Mouse (Mus musculus): ENCODE data around the gene Fibin. TPM values are rescaled to one million over a fixed set of nuclear protein-coding genes. Genes with fewer than 3 reads are reported as not detected.

The Fibin gene
- polyA plus RNA-seq (2012; ENCODE audit: insufficient read depth, insufficient read length, missing spikeins): 5.9 and 6.3 TPM in 2 replicates

DNA sequence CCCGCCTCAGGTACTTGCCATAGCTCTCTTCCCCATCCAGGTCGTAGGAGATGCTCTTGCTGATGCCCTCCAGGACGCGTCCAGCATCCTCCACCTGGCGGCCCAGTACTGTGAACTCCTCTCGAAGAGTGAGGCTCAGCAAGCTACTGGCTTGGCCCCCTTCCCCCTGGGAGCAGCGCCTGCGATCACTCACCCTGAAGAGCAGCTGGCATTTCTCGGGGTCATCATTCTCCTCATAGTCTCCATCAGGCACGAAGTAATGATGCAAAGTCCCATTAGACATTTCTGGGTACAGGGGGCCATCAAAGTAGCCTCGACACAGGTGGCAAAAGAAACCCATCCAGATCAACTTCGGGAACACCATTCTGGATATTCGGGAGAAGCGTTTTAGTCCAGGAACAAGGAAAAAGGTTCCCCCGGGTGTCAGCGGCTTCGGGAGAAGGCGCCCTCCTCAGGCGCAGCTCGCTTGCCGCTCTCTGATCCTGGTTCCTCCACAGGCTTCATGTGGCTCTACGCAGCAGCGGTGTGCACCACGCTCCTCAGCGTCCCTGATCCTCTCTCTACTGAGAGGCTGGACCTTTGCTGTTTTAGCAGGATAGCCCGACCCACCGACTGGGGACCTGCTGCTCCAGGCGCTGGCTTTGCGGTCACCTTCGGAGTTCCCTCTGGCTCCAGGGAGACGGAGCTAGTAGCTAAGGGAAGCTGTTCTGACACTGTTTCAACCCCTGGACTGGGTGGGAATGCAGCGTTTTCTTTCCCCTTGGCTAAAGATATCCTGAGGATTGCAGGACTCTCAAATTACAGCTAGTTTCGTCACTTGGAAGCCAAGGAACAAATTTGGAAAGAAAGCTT, at the start of gene Fibin:
TSS of gene Fibin (minus strand) at position 752 of the 852 bp plus-strand sequence.
- H3K27ac ChIP-seq (replicated peaks; ENCODE audit: low read depth, low read length): peak within 1 kb of the TSS; percentile 84
- H3K4me1 ChIP-seq (ENCODE audit: control insufficient read depth, insufficient read depth, insufficient read length, low read length): peaks cover 4% of the 10 kb centered on the region; the same call in 1 of the 2 replicates
- peak within 1 kb of the TSS; percentile 76 for H3K4me3 ChIP-seq (ENCODE audit: insufficient read depth, low read depth, low read length)

DNA sequence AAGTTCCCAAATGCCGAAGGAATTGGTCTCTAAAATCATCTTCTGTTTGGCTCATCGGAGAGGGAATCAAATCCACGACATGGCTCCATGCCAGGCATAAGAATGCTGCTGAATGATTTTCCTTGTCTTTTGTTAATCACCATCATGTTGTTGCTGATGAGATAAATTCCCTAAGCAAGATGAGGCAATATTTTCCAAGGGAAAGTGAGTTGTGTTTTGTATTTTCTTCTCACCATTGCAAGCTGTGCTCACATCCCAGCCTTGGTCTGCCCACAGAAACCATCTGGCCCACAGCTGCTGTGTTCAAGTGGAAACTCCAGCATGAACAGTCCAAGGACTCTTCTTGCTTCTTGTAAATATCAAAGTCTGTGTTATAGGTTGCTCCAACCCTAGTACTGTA, 48.4 kb upstream of the Fibin start:
- no peak overlapping the region for H3K4me3 ChIP-seq (ENCODE audit: insufficient read depth, low read depth, low read length)
- no peaks in the 10 kb centered on the region for H3K4me1 ChIP-seq (ENCODE audit: control insufficient read depth, insufficient read depth, insufficient read length, low read length)
- no peak overlapping the region for H3K27ac ChIP-seq (replicated peaks; ENCODE audit: low read depth, low read length)

DNA sequence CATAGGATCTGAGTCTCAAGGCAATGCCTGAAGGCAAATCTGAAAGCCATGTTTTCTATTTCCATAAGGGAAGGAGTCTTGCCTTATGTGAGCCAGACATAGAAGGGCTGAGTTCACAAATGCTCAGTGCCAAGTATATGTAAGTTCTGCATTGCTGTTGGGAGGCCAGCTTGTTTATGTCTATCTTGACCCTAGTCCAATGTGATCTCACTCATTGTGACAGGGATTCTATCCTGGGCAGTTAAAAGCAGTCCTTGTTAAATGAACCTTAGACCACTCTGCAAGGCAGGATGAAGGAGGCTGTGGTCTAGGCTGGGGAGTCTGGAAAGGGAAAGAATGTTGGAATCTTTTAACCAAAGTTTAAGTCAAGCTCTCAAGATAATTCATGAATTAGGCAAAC, 45.8 kb upstream of the Fibin start:
- H3K4me1 ChIP-seq (ENCODE audit: control insufficient read depth, insufficient read depth, insufficient read length, low read length): no peaks in the 10 kb centered on the region
- no peak overlapping the region for H3K4me3 ChIP-seq (ENCODE audit: insufficient read depth, low read depth, low read length)
- H3K27ac ChIP-seq (replicated peaks; ENCODE audit: low read depth, low read length): no peak overlapping the region

DNA sequence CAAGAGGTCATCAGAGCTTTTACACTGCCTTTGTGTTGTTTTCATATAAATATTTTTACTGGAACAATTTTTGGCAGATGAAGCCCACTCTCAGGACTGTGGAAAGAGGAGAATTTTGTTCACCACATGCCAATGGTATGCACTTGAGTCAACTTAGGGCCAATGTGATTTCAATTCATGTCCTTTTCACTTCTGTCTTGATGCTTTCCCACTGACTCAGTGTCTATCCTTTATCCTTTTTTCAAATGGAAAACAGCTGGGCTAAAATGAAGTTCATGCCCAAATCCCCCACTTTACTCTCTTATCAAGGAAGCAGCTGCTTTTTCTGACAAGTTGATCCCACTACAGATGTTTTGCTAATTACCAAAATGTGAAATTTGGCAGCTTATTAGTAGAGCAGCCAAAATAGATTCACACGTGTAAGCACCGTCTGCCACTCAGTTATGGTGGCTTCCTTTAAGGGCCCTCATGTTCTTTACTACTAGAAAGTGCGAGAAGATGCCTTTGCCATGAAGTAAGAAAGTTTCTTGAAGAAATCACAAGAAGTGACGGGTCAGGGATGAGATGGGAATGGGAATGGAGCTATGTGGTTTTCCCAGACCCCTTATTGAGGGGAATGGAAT, 29.8 kb upstream of the Fibin start:
- Histone ChIP-seq H3K4me1 (ENCODE audit: control insufficient read depth, insufficient read depth, insufficient read length, low read length) (peaks cover 2% of the 10 kb centered on the region; the same call in 1 of the 2 replicates), H3K4me3 (ENCODE audit: insufficient read depth, low read depth, low read length) (no peak overlapping the region), H3K27ac (replicated peaks; ENCODE audit: low read depth, low read length) (0 out of 2 replicates have a peak overlapping the region, but pooled peaks have one; percentile 1)

DNA sequence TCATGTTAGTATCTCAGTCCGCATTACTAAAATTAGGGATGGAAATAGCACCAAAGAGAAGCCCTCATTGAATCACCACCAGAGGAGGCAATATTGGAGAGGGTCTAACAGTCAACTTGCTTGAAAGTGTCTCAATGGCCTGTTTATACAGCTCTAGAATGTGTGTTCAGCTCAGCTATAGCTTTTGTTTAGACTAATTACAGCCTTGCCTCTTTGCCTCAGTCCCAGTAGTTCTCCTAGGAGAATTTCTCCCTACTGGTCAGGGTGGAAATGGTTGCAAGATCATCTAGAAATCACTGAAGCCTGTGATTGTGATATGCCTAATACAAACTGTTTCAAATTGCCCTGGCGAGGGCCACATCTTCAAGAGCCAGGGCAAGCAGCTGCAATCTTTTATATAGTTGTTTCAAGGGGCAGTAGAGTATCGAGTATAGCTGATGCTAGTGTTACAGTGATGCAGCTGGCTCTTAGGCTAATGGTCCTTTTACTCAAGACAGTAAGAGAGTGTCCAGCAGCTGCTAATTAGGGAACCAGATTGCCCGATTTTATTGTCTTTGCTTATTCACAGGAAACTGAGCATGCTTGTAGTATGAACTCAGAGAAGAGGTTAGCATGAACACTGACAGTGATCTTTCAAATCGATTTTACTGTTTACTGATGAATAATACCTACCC, 27.9 kb upstream of the Fibin start:
- Histone ChIP-seq H3K4me3 (ENCODE audit: insufficient read depth, low read depth, low read length) (no peak overlapping the region), H3K4me1 (ENCODE audit: control insufficient read depth, insufficient read depth, insufficient read length, low read length) (peaks cover 2% of the 10 kb centered on the region; the same call in 1 of the 2 replicates), H3K27ac (replicated peaks; ENCODE audit: low read depth, low read length) (no peak overlapping the region)

DNA sequence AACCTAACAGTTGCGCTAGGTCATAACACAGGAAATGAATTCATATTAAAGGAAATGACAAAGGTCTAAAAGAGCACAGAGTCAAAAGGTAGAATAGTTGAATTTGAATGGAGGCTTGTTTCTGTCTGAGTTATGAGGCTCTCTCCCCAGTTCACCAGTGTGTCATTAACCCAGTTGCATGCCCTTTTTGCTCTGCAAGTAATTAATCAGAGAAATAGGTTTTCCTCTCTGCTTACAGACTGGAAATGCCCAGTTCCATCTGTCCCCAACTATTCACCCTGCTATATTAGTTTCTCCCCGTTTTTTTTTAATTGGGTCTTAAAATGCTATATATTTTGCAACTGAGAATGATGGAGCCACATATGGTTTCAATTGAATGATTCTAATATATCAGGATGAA, 16.8 kb upstream of the Fibin start:
- Histone ChIP-seq H3K27ac (replicated peaks; ENCODE audit: low read depth, low read length) (no peak overlapping the region), H3K4me3 (ENCODE audit: insufficient read depth, low read depth, low read length) (no peak overlapping the region)

DNA sequence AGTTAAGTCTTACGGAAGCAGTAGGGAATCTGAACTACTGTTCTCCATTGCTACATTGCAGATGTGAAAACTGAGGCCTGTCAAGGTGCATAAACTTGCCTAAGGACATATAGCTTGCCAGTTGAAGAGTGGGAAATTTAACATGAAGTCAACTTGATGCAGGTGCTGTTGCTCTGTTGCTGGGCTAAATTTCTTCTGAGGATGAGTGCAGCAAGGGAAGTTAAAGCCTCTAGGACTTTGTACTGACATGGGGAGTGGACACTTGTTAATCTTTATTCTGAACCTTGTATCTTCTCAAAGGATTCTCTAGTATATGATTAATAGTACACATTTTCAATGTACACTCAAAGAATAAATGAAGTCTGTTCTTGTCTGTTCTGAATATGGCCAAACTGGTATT, 13.7 kb upstream of the Fibin start:
- Histone ChIP-seq H3K27ac (replicated peaks; ENCODE audit: low read depth, low read length) (no peak overlapping the region), H3K4me1 (ENCODE audit: control insufficient read depth, insufficient read depth, insufficient read length, low read length) (no peaks in the 10 kb centered on the region)

More for the DNA sequence above, 16.8 kb upstream of the Fibin start:
- no peaks in the 10 kb centered on the region for H3K4me1 ChIP-seq (ENCODE audit: control insufficient read depth, insufficient read depth, insufficient read length, low read length)

DNA sequence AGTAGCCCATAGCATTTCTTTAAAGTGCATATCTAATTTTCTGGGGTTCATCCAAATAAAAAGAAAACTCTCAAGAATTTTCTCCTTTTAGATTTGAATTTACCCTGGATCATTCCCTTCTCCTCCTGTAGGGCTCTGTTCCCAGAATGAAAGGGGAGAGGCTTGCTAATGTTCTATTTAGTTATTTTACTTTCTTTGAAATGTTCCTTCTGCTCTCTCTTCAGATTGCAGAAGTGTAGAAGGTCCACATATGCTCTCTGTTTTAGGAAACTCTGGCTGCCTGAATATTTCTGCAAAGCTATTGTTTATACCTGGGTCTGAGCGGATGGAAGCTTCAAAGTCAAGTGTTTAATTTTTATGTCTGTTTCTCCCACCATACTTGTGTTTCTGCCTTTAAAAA, 12.5 kb upstream of the Fibin start:
- Histone ChIP-seq H3K4me3 (ENCODE audit: insufficient read depth, low read depth, low read length) (no peak overlapping the region), H3K27ac (replicated peaks; ENCODE audit: low read depth, low read length) (no peak overlapping the region), H3K4me1 (ENCODE audit: control insufficient read depth, insufficient read depth, insufficient read length, low read length) (no peaks in the 10 kb centered on the region)

More for the DNA sequence above, 13.7 kb upstream of the Fibin start:
- H3K4me3 ChIP-seq (ENCODE audit: insufficient read depth, low read depth, low read length): no peak overlapping the region

DNA sequence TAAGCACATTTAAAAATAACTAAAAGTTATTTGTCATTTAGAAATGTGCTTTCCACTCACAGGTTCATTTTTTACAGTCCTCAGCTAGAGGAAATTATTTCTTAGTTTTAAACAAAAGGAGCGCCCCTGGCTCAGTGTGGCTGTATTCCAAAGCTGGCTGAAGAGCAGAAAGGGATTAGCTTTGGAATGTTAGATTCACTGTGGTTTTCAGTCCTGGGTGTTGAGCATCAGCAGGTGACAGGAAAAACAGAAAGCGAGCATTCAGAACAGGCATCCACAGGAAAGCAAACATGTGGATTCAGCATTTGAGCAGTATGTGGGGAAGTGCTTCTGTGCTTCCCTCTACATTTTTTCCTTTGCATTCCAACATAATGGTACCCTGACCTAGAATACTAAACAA, 10.2 kb upstream of the Fibin start:
- no peak overlapping the region for H3K27ac ChIP-seq (replicated peaks; ENCODE audit: low read depth, low read length)

DNA sequence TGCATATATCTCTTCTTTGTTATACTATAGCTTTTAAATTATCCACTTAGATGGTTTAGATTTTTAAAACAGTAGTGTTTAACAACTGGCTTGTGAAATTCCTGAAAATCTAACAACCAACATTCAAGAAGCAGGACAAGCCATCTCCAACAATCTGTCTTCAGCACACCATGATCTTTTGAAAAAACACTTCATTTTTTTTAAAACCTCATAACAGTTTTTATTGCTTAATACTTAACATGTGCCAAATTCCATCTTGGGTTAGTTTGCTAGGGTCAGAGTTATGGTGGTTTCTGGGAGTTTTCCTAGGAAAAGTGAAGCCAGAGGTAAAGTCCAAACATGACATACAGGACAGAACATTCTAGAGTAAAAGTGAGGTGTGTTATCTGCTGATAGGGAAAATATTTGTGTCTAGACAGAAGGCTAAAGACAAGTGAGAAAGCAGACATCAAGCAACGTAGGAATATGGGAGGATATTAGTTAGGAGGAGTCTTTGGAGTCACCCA, 4.5 kb upstream of the Fibin start:
- Histone ChIP-seq H3K4me3 (ENCODE audit: insufficient read depth, low read depth, low read length) (no peak overlapping the region), H3K4me1 (ENCODE audit: control insufficient read depth, insufficient read depth, insufficient read length, low read length) (no peaks in the 10 kb centered on the region), H3K27ac (replicated peaks; ENCODE audit: low read depth, low read length) (no peak overlapping the region)

More for the DNA sequence above, 10.2 kb upstream of the Fibin start:
- no peaks in the 10 kb centered on the region for H3K4me1 ChIP-seq (ENCODE audit: control insufficient read depth, insufficient read depth, insufficient read length, low read length)
- no peak overlapping the region for H3K4me3 ChIP-seq (ENCODE audit: insufficient read depth, low read depth, low read length)

DNA sequence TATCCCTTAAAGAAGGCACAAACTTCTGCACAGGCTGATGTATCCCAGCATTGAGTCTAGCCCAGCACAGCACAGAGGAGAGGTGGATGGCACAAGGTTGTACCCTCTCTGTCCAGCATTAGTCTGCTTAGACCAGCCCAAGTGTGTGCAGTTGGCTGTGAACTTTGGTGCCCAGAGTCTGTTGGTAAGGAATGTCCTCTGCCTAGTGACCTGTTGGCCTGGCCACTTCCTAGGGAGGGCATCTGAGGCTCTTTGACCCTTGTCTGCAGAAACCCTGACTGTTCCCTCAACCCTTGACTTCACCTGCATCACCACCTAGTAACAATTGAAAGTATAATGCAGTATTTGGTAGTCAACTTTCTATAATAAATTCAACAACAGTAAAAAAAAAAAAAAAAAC, 2.4 kb upstream of the Fibin start:
- H3K4me1 ChIP-seq (ENCODE audit: control insufficient read depth, insufficient read depth, insufficient read length, low read length): peaks cover 4% of the 10 kb centered on the region; the same call in 1 of the 2 replicates
- H3K27ac ChIP-seq (replicated peaks; ENCODE audit: low read depth, low read length): no peak overlapping the region

DNA sequence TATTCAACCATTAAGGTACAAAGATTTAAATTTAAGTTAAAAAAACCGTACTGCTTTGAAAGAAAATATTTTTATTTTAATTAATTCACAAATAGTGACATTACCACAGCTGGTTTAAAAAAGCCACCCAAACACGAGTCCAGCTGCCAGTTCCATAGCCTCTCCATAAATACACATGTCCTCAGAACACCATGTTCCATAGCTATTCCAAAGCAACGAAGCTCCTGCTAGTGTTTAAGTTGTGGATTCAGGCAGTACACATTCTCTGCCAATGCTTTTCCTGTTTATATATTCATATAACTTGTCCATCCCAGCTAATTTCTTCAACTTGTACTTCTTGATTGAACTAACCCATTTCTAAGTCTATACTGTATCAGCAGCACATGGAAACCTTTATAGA, 872 bp upstream of the Fibin start:
- Histone ChIP-seq H3K4me1 (ENCODE audit: control insufficient read depth, insufficient read depth, insufficient read length, low read length) (peaks cover 4% of the 10 kb centered on the region; the same call in 1 of the 2 replicates), H3K4me3 (ENCODE audit: insufficient read depth, low read depth, low read length) (no peak overlapping the region), H3K27ac (replicated peaks; ENCODE audit: low read depth, low read length) (no peak overlapping the region)

More for the DNA sequence above, 2.4 kb upstream of the Fibin start:
- no peak overlapping the region for H3K4me3 ChIP-seq (ENCODE audit: insufficient read depth, low read depth, low read length)

DNA sequence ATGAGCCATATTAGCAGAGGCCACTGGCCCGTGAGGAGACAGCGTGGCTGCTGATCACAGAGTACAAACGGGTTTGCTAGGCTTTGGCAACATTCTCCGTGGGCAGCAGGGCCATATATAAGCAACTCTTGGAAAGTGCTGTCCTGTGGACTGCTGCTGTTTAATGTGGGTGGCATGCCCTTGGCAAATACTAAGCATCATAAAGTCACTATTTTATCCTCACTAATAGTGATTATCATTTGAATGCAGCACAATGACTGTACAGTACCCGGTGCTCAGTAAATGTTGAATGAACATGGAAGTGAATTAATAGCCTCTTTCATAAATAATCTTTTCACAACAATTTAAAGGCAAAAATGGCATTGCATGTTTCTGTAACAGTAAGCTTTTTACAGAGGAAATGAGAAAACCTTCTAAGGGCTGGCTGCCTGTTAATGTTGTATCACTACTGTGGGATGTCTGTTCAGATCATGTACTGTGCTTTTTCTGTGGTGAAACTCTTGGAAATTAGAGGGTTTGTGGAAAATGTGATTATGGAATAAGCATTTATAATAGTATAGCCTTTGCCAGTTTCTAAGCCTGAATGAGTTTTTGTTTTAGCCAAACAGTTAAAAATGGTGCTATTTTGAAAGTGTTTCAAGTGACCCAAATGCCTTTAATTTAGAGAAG, 9.5 kb downstream of the Fibin start:
- Histone ChIP-seq H3K27ac (replicated peaks; ENCODE audit: low read depth, low read length) (no peak overlapping the region), H3K4me3 (ENCODE audit: insufficient read depth, low read depth, low read length) (no peak overlapping the region), H3K4me1 (ENCODE audit: control insufficient read depth, insufficient read depth, insufficient read length, low read length) (peaks cover 3% of the 10 kb centered on the region; the same call in 1 of the 2 replicates)

DNA sequence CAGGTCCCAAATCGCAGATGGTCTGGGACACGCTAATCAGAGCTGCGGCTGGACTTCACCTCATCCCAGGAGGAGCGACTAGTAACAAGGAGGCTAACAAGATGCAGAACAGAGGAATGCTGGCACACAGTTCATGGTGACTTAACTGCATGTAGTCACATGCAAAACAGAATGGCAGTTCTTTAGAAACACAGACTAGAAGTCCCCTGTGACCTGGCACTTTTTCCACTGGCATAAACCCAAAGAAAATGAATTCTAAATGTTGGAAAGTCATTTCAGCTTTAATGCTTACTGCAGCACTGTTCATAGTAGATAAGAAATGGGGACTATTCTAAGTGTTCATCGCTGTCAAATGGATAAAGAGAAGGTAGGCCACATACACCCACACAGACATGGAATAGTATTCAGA, 11.1 kb downstream of the Fibin start:
- peaks cover 3% of the 10 kb centered on the region; the same call in 1 of the 2 replicates for H3K4me1 ChIP-seq (ENCODE audit: control insufficient read depth, insufficient read depth, insufficient read length, low read length)
- H3K4me3 ChIP-seq (ENCODE audit: insufficient read depth, low read depth, low read length): no peak overlapping the region
- no peak overlapping the region for H3K27ac ChIP-seq (replicated peaks; ENCODE audit: low read depth, low read length)

Data from brown adipose tissue, adult 24 weeks (tissue).